Mouse (Mus musculus) adrenal gland, adult (tissue): Measurements from ENCODE around the gene Apba3.
A peak's percentile ranks its signal among the peaks of the same experiment; 100 is the strongest.

Experiments
- DNase-seq, 2 experiments: peaks; one replicate each; pipeline ENCODE4 v3.0.0; 2022 to 2023; ENCODE audit warnings: low spot score in 1 of 2; ENCODE audit not compliant: inconsistent age in 2 of 2

The Apba3 gene

DNA sequence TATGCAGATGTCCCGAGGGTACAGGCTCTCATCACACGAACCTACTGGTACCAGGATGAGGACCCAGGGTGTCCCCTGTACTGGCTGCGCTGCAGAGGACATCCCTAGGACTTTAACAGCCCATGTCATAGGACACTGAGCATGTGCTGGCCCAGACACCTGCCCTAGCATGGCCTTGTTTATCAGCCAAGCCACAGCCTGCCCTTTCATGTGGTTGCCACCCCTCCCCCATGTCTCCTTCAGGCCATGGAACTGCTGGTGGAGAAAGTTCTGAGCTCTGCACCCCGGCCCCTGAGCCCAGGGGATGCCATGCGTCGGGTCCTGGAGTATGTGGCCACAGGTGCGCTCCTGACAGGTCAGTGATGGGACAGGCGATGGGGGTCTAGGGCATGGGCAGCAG is 17.3 kb upstream of the Apba3 start:
- no peak for DNase-seq

DNA sequence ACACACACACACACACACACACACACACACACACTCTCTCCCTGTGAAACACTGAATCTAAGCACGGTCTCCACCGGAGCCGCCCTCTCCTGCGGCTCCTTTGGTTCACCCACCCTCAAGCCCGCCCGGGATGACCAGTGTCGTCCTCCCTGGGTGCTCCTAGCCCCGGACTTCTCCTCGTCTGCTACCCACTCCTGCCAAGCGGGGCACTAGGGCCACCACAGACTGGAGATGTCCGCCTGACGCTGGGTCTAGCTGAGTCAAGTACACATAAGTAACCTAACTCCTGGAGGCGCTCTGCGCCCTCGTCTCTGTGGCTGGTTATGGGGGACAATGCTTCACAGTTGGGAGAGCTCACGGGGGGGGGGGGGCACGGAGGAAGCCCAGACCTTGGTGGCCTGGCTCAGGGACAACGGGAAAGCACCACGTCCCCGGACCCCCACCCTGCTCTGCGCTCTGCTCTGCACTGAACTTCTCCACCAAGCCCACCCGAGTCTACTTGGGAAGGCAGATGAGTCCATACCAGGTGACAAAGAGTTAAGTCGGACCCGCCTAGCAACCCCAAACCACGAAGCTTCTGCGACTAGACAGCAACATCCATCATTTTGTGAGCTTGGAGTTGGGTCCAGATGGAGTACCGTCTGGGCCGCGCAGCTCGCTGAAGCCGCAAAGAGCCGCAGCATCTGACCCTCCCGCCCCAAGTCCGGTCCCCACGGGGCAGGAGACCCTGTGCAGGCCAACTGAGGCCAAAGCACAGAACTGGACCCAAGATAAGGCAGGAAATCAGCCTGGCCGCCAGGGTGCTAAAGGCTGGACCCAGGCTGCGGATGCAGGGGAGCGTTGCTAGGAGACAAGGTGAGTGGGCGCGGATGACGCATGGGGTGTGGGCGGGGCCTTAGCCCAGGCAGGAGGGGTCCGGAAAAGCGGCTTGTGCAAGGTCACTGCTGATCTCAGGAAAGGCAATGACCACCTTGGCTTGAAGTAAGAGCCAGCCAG is 14.0 kb upstream of the Apba3 start, which contains the start of gene Matk:
Matk (plus strand) TSS at position 512 of the 996 bp plus-strand sequence.
- DNase-seq, result peak in 1 of 2 experiments; percentile 65

DNA sequence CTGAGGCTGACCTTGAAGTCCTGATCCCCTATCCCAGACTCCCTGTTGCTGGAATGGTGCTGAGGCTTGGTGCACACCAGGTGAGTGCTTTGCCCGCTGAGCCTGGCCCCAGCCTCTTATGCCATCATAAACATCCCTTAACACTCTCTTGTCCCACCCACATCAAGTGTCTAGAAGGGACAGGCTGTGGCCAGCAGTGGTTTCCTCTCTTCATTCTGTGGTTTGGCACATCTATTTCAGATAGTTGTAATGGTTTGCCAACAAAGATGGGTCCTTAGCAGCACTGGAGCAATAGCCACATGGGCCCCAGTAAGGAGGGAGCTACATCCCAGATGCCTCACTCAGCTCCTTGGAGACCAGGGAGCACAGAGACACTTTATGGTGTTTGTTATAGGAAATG is 11.9 kb upstream of the Apba3 start:
- no peak for DNase-seq

DNA sequence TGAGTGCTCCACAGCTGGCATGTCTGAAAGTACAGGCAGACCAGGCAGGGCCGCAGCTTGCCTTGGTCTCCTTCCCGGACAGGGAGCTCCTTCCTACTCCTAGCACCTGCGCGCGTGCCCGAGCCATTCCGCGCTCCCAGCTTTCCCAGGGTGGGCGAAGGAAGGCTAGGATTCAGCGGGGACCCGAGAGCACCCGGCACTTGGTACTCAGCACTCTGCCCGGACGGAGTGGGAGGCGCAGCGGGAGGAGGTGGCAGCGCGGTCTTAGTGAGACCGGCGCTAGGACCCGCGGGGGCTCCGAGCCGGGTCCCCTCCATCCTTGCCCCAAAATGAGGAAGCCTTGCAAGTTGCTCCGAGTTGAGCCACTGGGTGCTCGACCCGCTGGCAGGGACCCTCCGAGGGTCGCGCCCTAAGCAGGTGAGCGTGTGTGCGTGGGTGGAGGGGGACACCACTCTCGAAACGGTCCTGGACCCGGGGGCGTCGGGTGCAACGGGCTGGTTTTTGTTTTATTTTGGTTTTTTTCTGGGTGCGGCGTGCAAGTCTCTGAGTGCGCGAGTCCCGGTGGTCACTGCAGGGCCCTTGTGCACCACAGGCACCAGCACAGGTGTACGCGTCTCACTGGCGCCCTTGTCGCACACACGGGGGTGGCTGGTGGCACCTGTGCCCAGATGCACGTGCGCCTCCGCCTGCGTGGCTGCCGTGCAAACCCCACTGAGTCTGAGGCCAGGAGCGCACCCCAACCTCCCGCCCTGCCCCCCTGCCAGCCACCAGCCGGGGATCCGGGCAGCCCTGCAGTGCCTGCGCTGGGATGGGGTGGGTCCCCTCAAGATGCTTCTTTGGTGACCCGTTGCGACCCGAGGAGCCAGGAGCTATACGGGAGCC is 9.4 kb upstream of the Apba3 start:
- DNase-seq, result no peak

- DNase-seq, result no peak
Measured at GRCm38 (mm10) chr10:81259225-81259884, 7.4 kb upstream of the Apba3 start.

GRCm38 (mm10) chr10:81261025-81261424 is 5.7 kb upstream of the Apba3 start:
- no peak for DNase-seq

GRCm38 (mm10) chr10:81265540-81265939 is 1.2 kb upstream of the Apba3 start:
- DNase-seq, result no peak

DNA sequence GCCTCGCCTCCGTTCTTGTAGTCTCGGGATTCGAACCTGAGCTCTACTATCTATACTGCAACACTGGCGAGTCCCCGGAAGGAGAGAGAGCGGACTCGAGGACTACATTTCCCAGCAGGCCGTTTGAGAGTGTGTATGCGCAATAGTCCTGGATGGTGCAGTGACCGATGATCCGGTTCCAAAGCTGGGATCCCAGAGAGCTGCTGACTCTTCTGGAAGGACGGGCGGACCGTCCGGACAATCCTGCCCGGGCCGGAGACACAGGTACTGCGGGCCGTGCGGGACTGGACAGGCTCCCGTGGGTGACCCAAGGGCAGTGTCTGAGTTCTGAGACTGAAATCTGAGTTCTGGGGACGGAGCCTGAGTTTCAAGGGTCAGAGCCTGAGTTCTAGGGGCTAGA is 1.3 kb downstream of the Apba3 start:
- DNase-seq, result peak; percentile 89 to 96

- DNase-seq, result no peak
Measured at GRCm38 (mm10) chr10:81268643-81269412, 2.1 kb downstream of the Apba3 start.

DNA sequence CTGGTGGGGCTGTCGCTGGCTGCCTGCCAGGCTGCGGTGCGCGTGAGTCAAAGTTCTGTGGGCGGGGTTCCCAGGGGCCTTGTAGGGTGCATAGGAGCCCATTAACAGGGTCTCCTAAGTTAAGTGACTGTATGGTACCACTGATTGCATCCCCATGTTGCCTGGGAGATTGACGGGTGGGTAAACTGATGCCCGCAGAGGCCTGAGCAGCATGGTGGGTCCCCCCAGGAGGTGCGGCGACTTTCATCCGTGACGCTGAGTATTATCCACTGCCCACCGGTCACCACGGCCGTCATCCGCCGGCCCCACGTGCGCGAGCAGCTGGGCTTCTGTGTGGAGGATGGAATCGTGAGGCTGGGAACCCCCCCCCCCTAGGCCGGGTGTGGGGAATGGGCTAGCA is 5.6 kb downstream of the Apba3 start:
- DNase-seq, result no peak

- peak; percentile 54 to 78 for DNase-seq
Measured at GRCm38 (mm10) chr10:81273842-81274241, 7.1 kb downstream of the Apba3 start.

- no peak for DNase-seq
Measured at GRCm38 (mm10) chr10:81277676-81278075, 10.9 kb downstream of the Apba3 start.

GRCm38 (mm10) chr10:81279496-81279895 is 12.7 kb downstream of the Apba3 start:
- DNase-seq, result no peak

DNA sequence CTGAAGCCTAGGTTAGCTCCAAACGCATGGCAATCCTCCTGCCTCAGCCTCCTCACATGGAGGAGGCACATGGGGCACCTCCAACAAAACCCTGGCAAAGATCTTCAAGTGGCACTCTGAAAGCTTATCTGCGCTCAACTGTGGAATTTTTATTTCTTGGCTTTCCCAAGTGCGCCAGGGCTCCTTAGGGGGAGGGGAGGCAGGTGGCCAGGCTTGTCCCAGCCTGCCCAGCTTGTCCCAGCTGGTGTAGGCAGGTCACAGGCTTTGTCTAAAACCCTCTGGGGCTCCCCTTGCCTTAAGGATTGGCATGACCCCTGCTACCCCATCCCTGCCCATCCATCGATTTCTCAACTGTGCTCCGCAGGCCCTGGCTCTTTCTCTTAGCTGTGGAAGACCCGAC is 17.4 kb downstream of the Apba3 start:
- no peak for DNase-seq

DNA sequence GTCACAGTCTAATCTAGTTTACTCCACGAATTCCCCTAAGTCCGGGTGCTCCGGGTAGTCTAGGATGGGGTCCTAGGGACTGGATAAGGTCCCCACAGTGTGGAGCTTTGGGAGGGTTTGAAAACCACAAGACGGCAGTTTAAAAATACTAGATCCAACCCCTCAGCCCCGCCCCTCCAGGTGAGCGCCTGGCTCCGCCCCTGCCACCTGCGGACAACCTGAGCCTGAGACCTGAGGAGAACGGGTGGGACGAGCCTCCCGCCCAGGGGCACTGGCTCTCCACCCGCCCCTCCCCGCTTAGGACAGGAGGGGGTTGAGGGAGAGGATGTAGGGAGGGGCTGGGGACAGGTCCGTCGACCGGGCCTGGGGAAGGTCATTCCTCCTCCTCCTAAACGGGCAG is 18.0 kb downstream of the Apba3 start:
- no peak for DNase-seq

DNA sequence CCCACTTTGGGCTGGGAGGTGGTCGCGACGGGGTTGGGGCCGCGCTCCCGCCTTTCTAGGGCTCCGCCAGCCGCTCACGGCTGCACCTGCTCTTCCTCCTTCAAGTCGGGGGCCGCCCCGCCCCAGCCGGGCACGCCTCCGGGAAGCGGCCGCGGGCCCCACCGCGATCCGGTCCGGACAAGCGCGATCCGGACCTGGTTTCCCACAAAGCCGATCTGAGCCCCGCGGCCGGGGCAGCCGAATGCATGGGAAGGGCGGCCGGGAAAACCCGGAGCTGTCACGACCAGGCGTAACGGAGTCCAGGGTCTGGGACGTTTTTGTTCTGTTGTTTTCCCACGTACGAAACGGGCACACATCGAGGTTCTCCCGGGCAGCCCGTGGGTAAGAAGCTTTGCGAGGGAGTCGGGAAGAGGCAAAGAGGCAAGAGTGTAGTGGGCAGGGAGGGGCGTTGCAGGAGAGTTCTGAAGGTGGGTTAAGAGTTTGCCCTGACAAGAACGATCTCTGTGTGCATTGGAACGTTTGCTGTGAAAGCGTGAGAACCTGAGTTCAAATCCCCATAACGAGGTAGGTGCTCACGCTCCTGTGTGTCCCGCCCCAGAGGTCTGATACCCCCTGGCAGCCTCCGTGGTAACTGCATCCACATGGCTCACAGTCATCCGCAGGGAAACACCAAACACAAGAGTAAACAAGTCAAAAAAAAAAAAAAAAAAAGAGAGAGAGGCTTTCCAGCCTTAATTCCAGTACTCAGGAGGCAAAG is 19.1 kb downstream of the Apba3 start:
- peak; percentile 86 to 94 for DNase-seq

DNA sequence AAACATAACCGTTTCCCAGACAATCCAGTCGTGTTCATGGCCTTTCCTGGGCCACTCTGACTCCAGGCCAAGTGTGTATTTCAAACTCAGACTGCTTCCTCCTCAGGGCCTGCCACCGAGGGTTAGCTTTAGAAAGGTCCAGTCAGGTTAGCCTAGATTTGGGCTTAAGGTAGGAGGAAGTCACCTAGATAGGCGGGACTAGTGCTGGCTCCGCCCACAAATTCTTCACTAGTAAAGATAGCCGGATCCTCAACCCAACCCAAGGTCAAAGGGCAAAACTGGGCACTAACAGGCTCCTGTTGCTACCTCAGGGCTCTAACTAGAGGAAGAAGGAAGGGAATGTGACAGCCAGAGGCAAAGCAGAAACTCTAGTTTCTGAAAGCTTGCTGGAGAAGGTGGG is 19.8 kb downstream of the Apba3 start:
- no peak for DNase-seq

DNA sequence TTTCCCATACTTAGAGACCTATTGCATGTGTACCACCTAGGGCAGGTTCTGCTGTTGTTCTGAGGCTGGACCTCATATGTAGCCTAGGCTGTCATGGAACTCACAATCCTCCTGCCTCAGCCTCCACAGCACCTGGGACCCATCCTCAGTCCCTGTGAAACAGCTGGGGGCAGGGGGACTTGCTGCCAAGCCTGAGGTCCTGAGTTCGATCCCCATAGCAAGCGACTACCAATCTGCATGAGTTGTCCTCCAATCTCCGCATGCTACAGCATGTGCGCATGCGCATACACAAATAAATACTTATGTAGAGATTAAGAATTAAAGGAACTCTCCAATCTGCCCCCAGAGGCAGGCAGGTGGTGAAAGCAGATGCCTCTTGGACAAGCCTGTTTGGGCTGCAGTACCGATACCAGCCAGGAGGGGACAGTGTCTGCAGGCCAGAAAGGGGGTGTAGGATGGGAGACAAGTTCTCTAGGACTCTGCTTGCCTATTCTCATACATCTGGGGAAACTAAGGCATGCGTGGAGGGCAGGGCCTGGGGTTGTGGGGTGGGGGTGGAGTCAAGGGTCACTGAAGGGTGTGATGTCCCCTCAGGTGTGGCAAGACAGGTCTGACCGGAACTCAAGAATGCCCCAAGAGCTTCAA is 20.9 kb downstream of the Apba3 start:
- DNase-seq, result peak in 1 of 2 experiments; percentile 80

- peak in 1 of 2 experiments; percentile 74 for DNase-seq
Measured at GRCm38 (mm10) chr10:81288601-81289000, 21.8 kb downstream of the Apba3 start.
